Mouse (Mus musculus) E14TG2a.4 (cell line): ENCODE data around the gene Ctse.
A peak's percentile ranks its signal among the peaks of the same experiment; 100 is the strongest.

ENCODE experiments used
- H3K27me3 ChIP-seq: 2 replicates; pipeline ENCODE4 v1.6.1; 2014; ENCODE audit warnings: low read length, control low read depth; ENCODE audit not compliant: insufficient read depth
- H3K36me3 ChIP-seq: 2 replicates; pipeline ENCODE4 v1.6.1; 2014; ENCODE audit warnings: low read length, control low read depth; ENCODE audit not compliant: insufficient read depth
- H3K4me1 ChIP-seq: replicated peaks from 2 replicates; pipeline ENCODE4 v1.6.1; 2014; ENCODE audit warnings: low read depth, low read length, control low read depth
- H3K4me3 ChIP-seq: replicated peaks from 2 replicates; pipeline ENCODE4 v1.5.1; 2014; ENCODE audit warnings: mild to moderate bottlenecking, low read length
- H3K9me3 ChIP-seq: 2 replicates; pipeline ENCODE4 v1.6.1; 2014; ENCODE audit warnings: low read length, control low read depth
- CTCF ChIP-seq: conservative IDR thresholded peaks from 2 replicates; pipeline ENCODE4 v1.5.1; 2014; ENCODE audit warnings: low read length
- NANOG ChIP-seq: IDR thresholded peaks from 2 replicates; pipeline ENCODE4 v1.6.1; 2014; ENCODE audit warnings: borderline replicate concordance, low read length, mixed read lengths
- POU5F1 ChIP-seq: IDR thresholded peaks from 2 replicates; pipeline ENCODE4 v1.6.1; 2014; ENCODE audit warnings: low read length, borderline replicate concordance

The Ctse gene

DNA sequence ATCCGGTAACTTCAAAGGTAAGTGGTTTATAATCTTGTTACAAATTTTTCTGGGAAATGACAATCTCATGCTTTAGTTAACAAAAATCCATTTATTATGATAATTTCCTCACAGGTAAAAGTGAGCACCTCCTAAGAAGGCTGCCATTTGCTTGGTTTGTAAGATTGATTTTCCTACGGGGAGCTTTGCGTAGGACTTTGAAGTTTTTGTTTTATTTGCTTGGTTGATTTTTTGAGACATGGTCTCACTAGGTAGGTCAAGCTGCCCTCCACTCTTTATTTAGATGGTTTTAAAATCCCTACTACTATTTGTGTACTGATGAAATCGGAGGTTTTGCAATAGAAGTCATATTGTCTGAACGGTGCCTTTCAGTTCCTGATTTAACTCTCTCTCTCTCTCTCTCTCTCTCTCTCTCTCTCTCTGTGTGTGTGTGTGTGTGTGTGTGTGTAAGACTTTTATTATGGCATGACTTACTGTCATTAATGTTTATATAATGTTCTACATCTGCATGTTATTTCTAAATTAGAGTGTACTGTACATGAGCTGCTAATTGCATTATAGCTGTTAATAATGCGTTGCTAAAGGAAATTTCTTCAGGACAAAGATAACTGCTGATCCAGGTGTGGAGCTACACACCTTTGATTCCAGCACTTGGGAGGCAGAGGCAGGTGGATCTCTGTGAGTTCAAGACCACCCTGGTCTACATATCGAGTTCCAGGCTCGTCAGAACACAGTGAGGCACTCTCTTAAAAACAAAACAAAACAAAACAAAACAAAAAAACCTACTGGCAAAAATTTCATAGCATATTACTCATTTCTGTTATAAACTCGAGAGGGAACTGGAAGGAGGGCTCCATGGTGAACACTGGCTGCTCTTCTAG lies 675 bp downstream of the Ctse start:
- TF ChIP-seq CTCF: no peak
- no peak for TF ChIP-seq POU5F1
- TF ChIP-seq NANOG: no peak
- no peaks in the 10 kb centered on the region for H3K4me1 ChIP-seq
- H3K36me3 ChIP-seq: no peaks in the 10 kb centered on the region
- no peak overlapping the region for H3K4me3 ChIP-seq
- no peaks in the 10 kb centered on the region for H3K27me3 ChIP-seq
- H3K9me3 ChIP-seq: no peaks in the 10 kb centered on the region

DNA sequence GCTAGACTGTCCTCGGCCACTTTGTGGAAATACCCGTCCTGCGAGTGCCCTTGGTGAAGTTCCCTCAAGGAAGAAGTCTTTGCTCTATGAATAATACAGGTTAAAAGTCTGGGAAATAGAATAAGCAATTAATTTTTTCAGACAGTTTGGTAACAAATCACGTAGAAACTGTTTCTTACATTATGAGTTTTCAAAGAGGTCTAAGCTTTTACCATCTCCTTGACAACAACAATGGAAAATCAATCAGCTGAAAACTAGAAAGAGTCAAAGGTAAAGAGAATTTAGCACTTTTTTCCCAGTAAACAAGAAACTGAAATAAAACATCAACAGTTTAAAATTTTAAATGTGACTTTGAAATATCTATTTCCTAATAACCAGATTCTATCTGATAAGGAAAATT lies 2.0 kb downstream of the Ctse start:
- no peaks in the 10 kb centered on the region for H3K36me3 ChIP-seq
- H3K9me3 ChIP-seq: no peaks in the 10 kb centered on the region
- H3K4me3 ChIP-seq: no peak overlapping the region
- no peaks in the 10 kb centered on the region for H3K4me1 ChIP-seq
- H3K27me3 ChIP-seq: no peaks in the 10 kb centered on the region
- no peak for TF ChIP-seq CTCF
- TF ChIP-seq NANOG: no peak
- no peak for TF ChIP-seq POU5F1

DNA sequence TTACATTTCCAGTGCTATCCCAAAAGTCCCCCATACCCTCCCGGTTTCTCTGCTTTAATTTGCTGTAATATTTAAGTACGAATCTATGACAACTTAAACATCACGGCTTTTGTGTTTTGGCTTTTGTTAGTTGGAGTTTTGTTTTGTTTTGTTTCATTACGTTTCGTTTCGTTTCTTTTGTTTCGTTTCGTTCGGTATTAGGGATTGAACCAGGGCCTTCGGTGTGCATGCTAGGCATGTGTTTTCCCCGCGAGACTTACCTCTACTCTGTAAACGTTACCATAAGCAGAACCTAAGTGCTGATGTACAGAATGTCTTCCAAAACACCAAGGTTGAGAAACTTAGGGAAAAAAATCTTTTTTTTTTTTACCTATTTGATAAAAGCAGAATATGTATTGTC lies 3.5 kb downstream of the Ctse start:
- H3K36me3 ChIP-seq: no peaks in the 10 kb centered on the region
- no peaks in the 10 kb centered on the region for H3K27me3 ChIP-seq
- TF ChIP-seq NANOG (no peak), POU5F1 (no peak), CTCF (no peak)
- no peaks in the 10 kb centered on the region for H3K4me1 ChIP-seq
- H3K9me3 ChIP-seq: no peaks in the 10 kb centered on the region
- H3K4me3 ChIP-seq: no peak overlapping the region

DNA sequence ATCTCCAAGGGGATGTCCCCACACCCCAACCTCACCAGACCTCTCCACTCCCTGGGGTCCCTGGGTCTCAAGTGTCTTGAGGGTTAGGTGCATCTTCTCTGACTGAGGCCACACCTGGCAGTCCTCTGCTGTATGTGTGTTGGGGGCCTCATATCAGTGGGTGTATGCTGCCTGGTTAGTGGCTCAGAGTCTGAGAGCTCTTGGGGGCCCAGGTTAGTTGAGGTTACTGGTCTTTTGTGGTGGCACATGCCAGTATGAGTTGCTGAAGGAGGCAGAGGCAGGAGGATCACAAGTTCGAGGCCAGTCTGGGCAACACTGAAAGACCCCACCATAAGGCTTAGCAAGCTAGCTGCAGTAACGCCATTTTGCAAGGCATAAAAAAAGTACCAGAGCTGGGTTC lies 4.1 kb downstream of the Ctse start:
- Histone ChIP-seq H3K36me3 (no peaks in the 10 kb centered on the region), H3K4me3 (no peak overlapping the region), H3K9me3 (no peaks in the 10 kb centered on the region), H3K4me1 (no peaks in the 10 kb centered on the region), H3K27me3 (no peaks in the 10 kb centered on the region)
- TF ChIP-seq POU5F1: no peak
- no peak for TF ChIP-seq NANOG
- no peak for TF ChIP-seq CTCF

DNA sequence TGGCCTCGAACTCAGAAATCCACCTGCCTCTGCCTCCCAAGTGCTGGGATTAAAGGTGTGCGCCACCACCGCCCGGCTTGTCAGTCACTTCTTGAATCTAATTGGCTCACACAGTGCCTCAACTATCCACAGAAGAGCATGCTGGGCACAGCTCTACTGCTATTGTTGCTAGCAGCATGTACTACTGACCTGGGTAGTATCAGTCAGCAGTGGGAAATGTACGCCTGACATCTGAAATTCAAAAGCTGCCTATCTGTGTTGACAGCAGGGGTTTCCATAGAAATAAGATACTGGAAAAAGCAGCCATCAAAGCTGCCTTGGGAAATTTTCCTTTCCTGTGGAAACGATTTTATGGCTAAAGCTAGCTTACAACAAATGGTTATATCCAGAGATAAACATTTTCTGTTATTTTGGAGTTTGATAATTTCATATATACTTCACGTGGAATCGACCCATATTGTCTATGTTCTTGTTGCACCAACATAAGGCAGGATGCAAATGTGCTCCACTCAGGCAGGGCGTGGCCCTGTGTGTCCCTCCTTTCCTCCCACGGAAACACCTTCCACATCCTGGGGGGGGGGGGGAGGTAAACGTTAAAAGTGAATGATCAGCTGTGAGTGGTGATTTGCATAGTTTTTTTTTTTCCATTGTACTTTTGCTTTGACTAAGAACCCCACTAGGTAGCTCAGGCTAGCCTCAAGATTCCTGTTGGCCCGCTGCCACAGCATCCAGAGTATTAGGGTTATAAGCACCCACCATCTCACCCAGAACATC lies 14.8 kb downstream of the Ctse start:
- H3K27me3 ChIP-seq: peaks cover 5% of the 10 kb centered on the region; the same call in 1 of the 2 replicates
- TF ChIP-seq CTCF: no peak
- no peak for TF ChIP-seq NANOG
- no peak for TF ChIP-seq POU5F1

DNA sequence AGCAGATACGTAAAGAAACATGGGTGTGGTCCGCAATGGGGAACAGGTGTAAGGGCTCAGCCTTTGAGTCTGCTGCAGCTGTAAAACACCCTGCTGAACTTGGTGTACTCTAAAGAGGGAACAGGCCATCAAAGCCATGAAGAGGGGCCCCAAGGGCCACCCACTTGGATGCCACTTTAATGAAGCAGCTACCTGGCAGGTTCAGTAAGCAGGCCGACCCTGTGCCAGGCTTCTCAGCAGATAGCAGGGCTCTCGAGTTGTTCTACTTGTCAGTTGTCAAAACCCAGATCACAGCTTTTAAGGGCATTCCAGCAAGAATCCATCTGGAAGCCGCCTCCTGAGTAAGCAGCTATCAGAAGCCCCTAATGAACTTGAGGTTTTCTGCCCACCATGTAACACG lies 17.5 kb downstream of the Ctse start:
- peaks cover 17% of the 10 kb centered on the region for H3K4me1 ChIP-seq
- no peak overlapping the region for H3K4me3 ChIP-seq
- no peaks in the 10 kb centered on the region for H3K36me3 ChIP-seq
- H3K27me3 ChIP-seq: peaks cover 17% of the 10 kb centered on the region; the same call in 1 of the 2 replicates
- no peaks in the 10 kb centered on the region for H3K9me3 ChIP-seq
- TF ChIP-seq POU5F1 (no peak), CTCF (no peak), NANOG (no peak)

More for the DNA sequence above, 14.8 kb downstream of the Ctse start:
- Histone ChIP-seq H3K4me3 (no peak overlapping the region), H3K4me1 (peaks cover 16% of the 10 kb centered on the region), H3K36me3 (no peaks in the 10 kb centered on the region), H3K9me3 (no peaks in the 10 kb centered on the region)

DNA sequence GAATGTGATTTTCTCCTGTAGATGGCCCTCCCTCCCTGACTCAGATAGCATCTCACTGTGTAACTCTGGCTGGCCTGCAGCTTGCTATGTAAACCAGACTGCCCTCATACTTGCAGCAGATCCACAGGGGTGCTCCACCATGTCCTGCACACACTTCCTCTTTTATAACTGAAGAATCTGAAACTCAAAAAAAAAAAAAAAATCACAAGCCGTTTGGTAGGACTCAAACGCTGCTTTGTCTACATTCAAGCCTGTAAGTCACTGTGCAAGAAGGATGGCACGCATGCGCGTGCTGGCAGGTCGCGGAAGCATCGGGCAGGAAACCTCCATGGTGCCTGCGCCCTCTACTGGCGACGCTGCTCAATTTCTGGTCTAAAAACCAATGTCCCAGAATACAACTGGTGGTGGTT lies 19.8 kb downstream of the Ctse start:
- H3K9me3 ChIP-seq: no peaks in the 10 kb centered on the region
- H3K27me3 ChIP-seq: peaks cover 33% of the 10 kb centered on the region
- TF ChIP-seq CTCF (peak; percentile 71), POU5F1 (no peak)
- H3K4me1 ChIP-seq: peaks cover 13% of the 10 kb centered on the region
- H3K4me3 ChIP-seq: no peak overlapping the region
- no peaks in the 10 kb centered on the region for H3K36me3 ChIP-seq

DNA sequence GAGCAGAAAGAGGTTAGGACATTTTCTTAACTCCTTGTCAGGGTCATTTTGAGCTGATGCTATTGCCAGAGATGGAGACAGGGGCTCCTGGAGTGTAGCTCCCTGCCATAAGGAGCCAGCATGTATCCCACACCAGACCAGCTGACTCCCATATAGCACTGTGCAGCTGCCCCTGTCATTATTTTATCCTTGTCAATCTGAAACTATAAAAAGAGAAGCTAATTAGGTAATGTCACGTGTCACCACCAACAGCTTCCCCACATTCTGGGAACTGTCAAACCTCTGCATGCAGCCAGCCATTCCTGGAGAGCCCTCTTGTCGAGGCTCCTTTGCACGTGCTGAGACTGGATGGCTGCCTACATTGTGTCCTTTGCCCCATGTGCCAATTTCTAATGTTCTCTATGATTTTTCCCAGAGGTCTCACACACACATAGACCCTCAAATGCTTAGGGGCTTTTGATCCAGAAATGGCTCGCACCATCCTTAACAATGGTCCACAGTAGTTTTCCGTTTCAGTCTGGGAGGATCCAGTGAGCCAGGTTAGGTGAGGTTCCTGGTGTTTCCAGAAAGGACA lies 21.5 kb downstream of the Ctse start:
- peaks cover 8% of the 10 kb centered on the region for H3K4me1 ChIP-seq
- no peak for TF ChIP-seq CTCF
- no peak for TF ChIP-seq NANOG
- no peak for TF ChIP-seq POU5F1
- H3K9me3 ChIP-seq: no peaks in the 10 kb centered on the region
- no peaks in the 10 kb centered on the region for H3K36me3 ChIP-seq
- H3K27me3 ChIP-seq: peaks cover 32% of the 10 kb centered on the region
- no peak overlapping the region for H3K4me3 ChIP-seq

DNA sequence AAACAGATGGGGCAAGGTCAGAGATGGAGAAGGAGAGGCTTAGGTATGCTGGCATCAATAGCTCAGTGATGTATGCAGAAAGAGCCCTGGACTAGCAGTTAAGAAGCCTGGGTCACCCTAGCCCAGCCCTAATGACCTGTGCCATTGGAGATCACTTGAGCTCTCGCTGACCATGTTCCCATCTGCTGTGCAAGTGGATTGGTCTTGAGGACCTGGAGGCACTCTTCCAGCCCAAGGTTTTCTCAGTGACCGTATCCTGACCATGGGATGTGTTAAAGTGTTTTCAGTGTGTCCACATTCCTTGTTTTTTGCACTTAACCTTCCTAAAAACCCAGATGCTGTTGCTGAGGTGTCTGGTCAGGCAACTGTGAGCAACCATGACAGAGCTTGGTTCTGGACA lies 22.2 kb downstream of the Ctse start:
- H3K27me3 ChIP-seq: peaks cover 32% of the 10 kb centered on the region
- TF ChIP-seq NANOG (no peak), POU5F1 (no peak), CTCF (no peak)
- no peaks in the 10 kb centered on the region for H3K9me3 ChIP-seq
- no peak overlapping the region for H3K4me3 ChIP-seq
- no peaks in the 10 kb centered on the region for H3K36me3 ChIP-seq
- H3K4me1 ChIP-seq: peaks cover 8% of the 10 kb centered on the region
